Comparison of ENCODE assay signal across 18 mouse cellular contexts in genomic region chr2:134189435-134190063, GRCm38 (mm10).
DNase-seq lines count a peak whose midpoint lies in the region; ATAC-seq and TF ChIP-seq lines count a peak whose summit lies in the region.
"Had no signal": no experiment of that assay in that cellular context is flagged by ENCODE, and none has a peak within 500 bp of the region (broad histone marks: within the 10 kb centered on the region; RNA-seq: fewer than 3 reads in every experiment).

No protein-coding gene starts in this region.

- no peak overlapping the region for H3K4me2 ChIP-seq in forebrain, embryonic 15.5 days (replicated peaks)
- no peak overlapping the region for H3K4me2 ChIP-seq in forebrain, embryonic 12.5 days
- no peak overlapping the region for H3K4me2 ChIP-seq in limb, embryonic 14.5 days (replicated peaks; ENCODE audit: low read depth, low read length, severe bottlenecking)
- H3K4me2 ChIP-seq: heart, embryonic 13.5 days; kidney, embryonic 15.5 days; limb, embryonic 15.5 days; liver, embryonic 15.5 days; midbrain, embryonic 11.5 days; neural tube, embryonic 13.5 days had no signal

- peak; percentile 91 for ATAC-seq in forebrain, embryonic 15.5 days (replicated peaks)
- no peak for ATAC-seq in forebrain, embryonic 12.5 days (ENCODE audit: low FRiP score)
- peak; percentile 30; the same call in 1 of the 2 replicates for ATAC-seq in limb, embryonic 14.5 days (ENCODE audit: low FRiP score, low read depth)

- no peak overlapping the region for H3K9ac ChIP-seq in forebrain, embryonic 15.5 days (replicated peaks)
- no peak overlapping the region for H3K9ac ChIP-seq in forebrain, embryonic 12.5 days
- no peak overlapping the region for H3K9ac ChIP-seq in limb, embryonic 14.5 days (ENCODE audit: low read depth, low read length, severe bottlenecking)
- H3K9ac ChIP-seq: heart, embryonic 13.5 days; kidney, embryonic 15.5 days; limb, embryonic 15.5 days; liver, embryonic 15.5 days; neural tube, embryonic 13.5 days had no signal

- no peak for TF ChIP-seq POLR2A in limb, embryonic 14.5 days (IDR thresholded peaks at IDR 0.05; ENCODE audit: borderline replicate concordance, extremely low read depth, insufficient read depth, insufficient read length)
- no peak for TF ChIP-seq POLR2A in kidney, adult 2 months (IDR thresholded peaks at IDR 0.05; ENCODE audit: low read depth, low read length)

- no peak for TF ChIP-seq CTCF in kidney, adult 2 months (conservative IDR thresholded peaks at IDR 0.05; ENCODE audit: insufficient read depth, insufficient read length, low read depth, low read length)

- no peaks in the 10 kb centered on the region for H3K36me3 ChIP-seq in forebrain, embryonic 15.5 days
- H3K36me3 ChIP-seq in forebrain, embryonic 12.5 days (replicated peaks), result no peaks in the 10 kb centered on the region
- H3K36me3 ChIP-seq in limb, embryonic 14.5 days (ENCODE audit: control insufficient read depth, insufficient read depth, low read length), result no peaks in the 10 kb centered on the region
- no peaks in the 10 kb centered on the region for H3K36me3 ChIP-seq in limb, embryonic 10.5 days
- H3K36me3 ChIP-seq in kidney, adult 2 months (ENCODE audit: control insufficient read depth, insufficient read depth, low read length), result no peaks in the 10 kb centered on the region
- H3K36me3 ChIP-seq: heart, embryonic 13.5 days; kidney, embryonic 15.5 days; limb, embryonic 15.5 days; liver, embryonic 15.5 days; neural tube, embryonic 13.5 days had no signal

- H3K4me3 ChIP-seq in forebrain, embryonic 15.5 days, result no peak overlapping the region
- H3K4me3 ChIP-seq in forebrain, embryonic 12.5 days (replicated peaks), result no peak overlapping the region
- no peak overlapping the region for H3K4me3 ChIP-seq in limb, embryonic 14.5 days (replicated peaks; ENCODE audit: low read length)
- no peak overlapping the region for H3K4me3 ChIP-seq in limb, embryonic 10.5 days
- H3K4me3 ChIP-seq in kidney, adult 2 months (ENCODE audit: insufficient read depth, low read depth, low read length), result no peak overlapping the region
- H3K4me3 ChIP-seq: heart, embryonic 13.5 days; kidney, embryonic 15.5 days; limb, embryonic 15.5 days; liver, embryonic 15.5 days; neural tube, embryonic 13.5 days had no signal

- no peaks in the 10 kb centered on the region for H3K9me3 ChIP-seq in forebrain, embryonic 15.5 days
- no peaks in the 10 kb centered on the region for H3K9me3 ChIP-seq in forebrain, embryonic 12.5 days
- H3K9me3 ChIP-seq in limb, embryonic 14.5 days (ENCODE audit: control insufficient read depth, low read length), result no peaks in the 10 kb centered on the region
- H3K9me3 ChIP-seq in limb, embryonic 10.5 days (replicated peaks), result no peaks in the 10 kb centered on the region
- H3K9me3 ChIP-seq: heart, embryonic 13.5 days; kidney, embryonic 15.5 days; limb, embryonic 15.5 days; liver, embryonic 15.5 days; neural tube, embryonic 13.5 days had no signal

- H3K27ac ChIP-seq in forebrain, embryonic 15.5 days (replicated peaks), result no peak overlapping the region
- H3K27ac ChIP-seq in forebrain, embryonic 12.5 days, result no peak overlapping the region
- no peak overlapping the region for H3K27ac ChIP-seq in limb, embryonic 14.5 days (replicated peaks; ENCODE audit: low read depth, low read length)
- H3K27ac ChIP-seq in limb, embryonic 10.5 days, result no peak overlapping the region
- no peak overlapping the region for H3K27ac ChIP-seq in kidney, adult 2 months (ENCODE audit: insufficient read depth, low read depth, low read length)
- H3K27ac ChIP-seq: heart, embryonic 13.5 days; kidney, embryonic 15.5 days; limb, embryonic 15.5 days; liver, embryonic 15.5 days; macrophage; neural tube, embryonic 13.5 days had no signal

- WGBS in forebrain, embryonic 15.5 days, result 23% methylated on average over 5 of the region's 5 CpGs
- WGBS in forebrain, embryonic 12.5 days, result 46% methylated on average over 5 of the region's 5 CpGs
- 65% methylated on average over 5 of the region's 5 CpGs for WGBS in limb, embryonic 14.5 days
- WGBS in limb, embryonic 10.5 days, result 82% methylated on average over 5 of the region's 5 CpGs
- 61% methylated on average over 5 of the region's 5 CpGs for WGBS in kidney, adult 2 months

- H3K27me3 ChIP-seq in forebrain, embryonic 15.5 days, result no peaks in the 10 kb centered on the region
- H3K27me3 ChIP-seq in forebrain, embryonic 12.5 days, result no peaks in the 10 kb centered on the region
- no peaks in the 10 kb centered on the region for H3K27me3 ChIP-seq in limb, embryonic 14.5 days (ENCODE audit: control insufficient read depth, insufficient read depth, low read length)
- H3K27me3 ChIP-seq in limb, embryonic 10.5 days (ENCODE audit: low read depth, poor library complexity, severe bottlenecking), result no peaks in the 10 kb centered on the region
- no peaks in the 10 kb centered on the region for H3K27me3 ChIP-seq in kidney, adult 2 months (replicated peaks; ENCODE audit: control insufficient read depth, insufficient read depth, low read length)
- H3K27me3 ChIP-seq: heart, embryonic 13.5 days; kidney, embryonic 15.5 days; limb, embryonic 15.5 days; liver, embryonic 15.5 days; neural tube, embryonic 13.5 days had no signal

- no peak for DNase-seq in limb, embryonic 14.5 days (ENCODE audit: low spot score)
- DNase-seq in limb, embryonic 10.5 days (ENCODE audit: low spot score), result no peak
- DNase-seq in Muller cell, postnatal 12 days (ENCODE audit: inconsistent ontology term), result peak; percentile 46
- peak; percentile 10 for DNase-seq in brain, adult 2 months (ENCODE audit: low read depth, low spot score)
- DNase-seq in kidney, adult 2 months, result no peak
- DNase-seq: adrenal gland, adult 8-10 months; cerebellum, postnatal 25 days; heart, adult 18-20 months; kidney, postnatal 4 days had no signal

- H3K4me1 ChIP-seq in forebrain, embryonic 15.5 days, result no peaks in the 10 kb centered on the region
- no peaks in the 10 kb centered on the region for H3K4me1 ChIP-seq in forebrain, embryonic 12.5 days
- no peaks in the 10 kb centered on the region for H3K4me1 ChIP-seq in limb, embryonic 14.5 days (ENCODE audit: control insufficient read depth, insufficient read depth, low read length)
- no peaks in the 10 kb centered on the region for H3K4me1 ChIP-seq in limb, embryonic 10.5 days
- no peaks in the 10 kb centered on the region for H3K4me1 ChIP-seq in kidney, adult 2 months (ENCODE audit: control insufficient read depth, insufficient read depth, low read length)
- H3K4me1 ChIP-seq: heart, embryonic 13.5 days; kidney, embryonic 15.5 days; limb, embryonic 15.5 days; liver, embryonic 15.5 days; neural tube, embryonic 13.5 days had no signal

Comparison
In these comparisons a context has a peak if more than half of its experiments do, and no peak if none do; other contexts are left out.
1. DNase-seq: peak in Muller cell, postnatal 12 days (single experiment) and brain, adult 2 months (single experiment); none in limb, embryonic 14.5 days (single experiment), limb, embryonic 10.5 days (single experiment) and kidney, adult 2 months (single experiment).